Mouse (Mus musculus): ENCODE results near the gene Sox15. TPM values are rescaled to one million over a fixed set of nuclear protein-coding genes. Genes with fewer than 3 reads are reported as not detected.
A peak's percentile ranks its signal among the peaks of the same experiment; 100 is the strongest.
"Not testable (repeated sequence)": the region's sequence is repeated elsewhere in the genome, so short reads cannot be mapped to it uniquely, and the experiment has no call there.

The Sox15 gene
- polyA plus RNA-seq, 1 experiment from 2014 or later, result not detected

DNA sequence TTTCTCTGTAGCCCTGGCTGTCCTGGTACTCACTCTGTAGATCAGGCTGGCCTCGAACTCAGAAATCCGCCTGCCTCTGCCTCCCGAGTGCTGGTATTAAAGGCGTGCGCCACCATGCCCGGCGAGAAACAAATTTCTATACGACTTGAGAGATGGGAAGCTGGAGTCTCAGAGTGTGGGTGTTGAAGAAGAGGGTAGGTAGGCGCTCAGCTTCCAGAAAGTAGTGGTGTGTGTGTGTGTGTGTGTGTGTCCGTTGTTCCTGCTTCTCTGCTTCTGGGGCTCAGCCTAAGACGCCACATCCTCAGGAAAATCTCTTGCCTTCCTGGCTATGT, 40.9 kb upstream of the Sox15 start:
- peak overlapping the region; percentile 52 for H3K4me2 ChIP-seq (ENCODE audit: low read depth, low read length)
- not testable (repeated sequence) for H3K9ac ChIP-seq (ENCODE audit: low read length); H3K9me3 ChIP-seq (replicated peaks; ENCODE audit: control insufficient read depth, low read length); H3K4me3 ChIP-seq (ENCODE audit: low read length); H3K36me3 ChIP-seq (ENCODE audit: control insufficient read depth, insufficient read depth); H3K27ac ChIP-seq (ENCODE audit: low read length); H3K27me3 ChIP-seq (ENCODE audit: control insufficient read depth, insufficient read depth, low read length); ATAC-seq (replicated peaks; ENCODE audit: extremely low read depth, insufficient read depth, low FRiP score); H3K4me1 ChIP-seq (ENCODE audit: control insufficient read depth, insufficient read depth, low read length)
- WGBS, result 49% methylated on average over 11 of the region's 11 CpGs

DNA sequence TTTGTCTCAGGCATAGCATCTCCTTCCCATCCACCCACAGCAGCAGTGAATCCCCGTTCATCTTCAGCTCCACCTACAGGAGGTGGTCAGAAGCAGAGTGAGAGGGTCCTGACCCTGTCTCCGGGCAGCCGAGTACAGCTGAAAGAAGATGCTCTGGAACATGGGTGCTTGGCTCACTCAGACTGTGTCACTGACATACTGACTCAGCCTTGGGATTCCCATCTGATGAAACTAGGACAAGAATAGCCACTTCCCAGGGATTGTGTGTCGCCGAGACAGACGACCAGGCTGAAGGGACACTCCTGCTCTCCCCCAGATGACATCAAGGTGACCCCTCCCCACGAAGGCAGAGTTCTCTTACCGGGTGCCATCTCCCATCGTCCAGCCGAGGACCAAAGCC, 38.3 kb upstream of the Sox15 start:
- H3K9me3 ChIP-seq (replicated peaks; ENCODE audit: control insufficient read depth, low read length), result no peaks in the 10 kb centered on the region
- H3K27ac ChIP-seq (ENCODE audit: low read length), result no peak overlapping the region
- peaks cover 6% of the 10 kb centered on the region for H3K4me1 ChIP-seq (ENCODE audit: control insufficient read depth, insufficient read depth, low read length)
- no peak for ATAC-seq (replicated peaks; ENCODE audit: extremely low read depth, insufficient read depth, low FRiP score)
- H3K4me2 ChIP-seq (ENCODE audit: low read depth, low read length), result no peak overlapping the region
- H3K4me3 ChIP-seq (ENCODE audit: low read length), result no peak overlapping the region
- no peak overlapping the region for H3K9ac ChIP-seq (ENCODE audit: low read length)
- H3K36me3 ChIP-seq (ENCODE audit: control insufficient read depth, insufficient read depth), result no peaks in the 10 kb centered on the region
- 41% methylated on average over 10 of the region's 10 CpGs for WGBS
- peaks cover 3% of the 10 kb centered on the region; the same call in 1 of the 2 replicates for H3K27me3 ChIP-seq (ENCODE audit: control insufficient read depth, insufficient read depth, low read length)

DNA sequence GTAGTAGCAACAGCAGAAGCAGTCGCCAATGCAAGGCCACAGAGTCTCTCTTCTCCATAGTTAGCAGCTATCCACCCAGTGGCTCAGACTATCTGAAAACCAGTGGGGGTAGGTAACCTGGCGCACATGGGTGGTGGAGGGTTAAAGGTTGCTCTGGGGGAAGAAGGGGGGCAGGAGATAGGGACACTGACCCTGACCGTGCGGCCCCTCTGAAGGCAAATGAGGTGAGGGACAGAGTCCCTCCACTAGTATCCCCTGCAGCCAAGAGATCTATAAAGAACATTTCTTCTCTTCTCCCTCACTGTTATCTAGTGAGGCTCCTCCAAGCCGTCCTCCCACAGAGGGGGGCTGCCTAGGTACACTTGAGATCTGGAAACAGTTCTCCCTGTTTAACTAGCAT, 37.3 kb upstream of the Sox15 start, which contains the start of gene Shbg:
Gene Shbg (minus strand): TSS at position 101 of the 400 bp plus-strand sequence.
- Histone ChIP-seq H3K9ac (ENCODE audit: low read length) (0 out of 2 replicates have a peak within 1 kb of the TSS, but pooled peaks have one; percentile 1), H3K4me3 (ENCODE audit: low read length) (no peak within 1 kb of the TSS), H3K27me3 (ENCODE audit: control insufficient read depth, insufficient read depth, low read length) (peaks cover 3% of the 10 kb centered on the region; the same call in 1 of the 2 replicates), H3K36me3 (ENCODE audit: control insufficient read depth, insufficient read depth) (no peaks in the 10 kb centered on the region), H3K9me3 (replicated peaks; ENCODE audit: control insufficient read depth, low read length) (no peaks in the 10 kb centered on the region), H3K27ac (ENCODE audit: low read length) (no peak within 1 kb of the TSS), H3K4me2 (ENCODE audit: low read depth, low read length) (no peak within 1 kb of the TSS), H3K4me1 (ENCODE audit: control insufficient read depth, insufficient read depth, low read length) (peaks cover 12% of the 10 kb centered on the region)
- WGBS, result 47% methylated on average over 5 of the region's 5 CpGs
- no peak for ATAC-seq (replicated peaks; ENCODE audit: extremely low read depth, insufficient read depth, low FRiP score)

DNA sequence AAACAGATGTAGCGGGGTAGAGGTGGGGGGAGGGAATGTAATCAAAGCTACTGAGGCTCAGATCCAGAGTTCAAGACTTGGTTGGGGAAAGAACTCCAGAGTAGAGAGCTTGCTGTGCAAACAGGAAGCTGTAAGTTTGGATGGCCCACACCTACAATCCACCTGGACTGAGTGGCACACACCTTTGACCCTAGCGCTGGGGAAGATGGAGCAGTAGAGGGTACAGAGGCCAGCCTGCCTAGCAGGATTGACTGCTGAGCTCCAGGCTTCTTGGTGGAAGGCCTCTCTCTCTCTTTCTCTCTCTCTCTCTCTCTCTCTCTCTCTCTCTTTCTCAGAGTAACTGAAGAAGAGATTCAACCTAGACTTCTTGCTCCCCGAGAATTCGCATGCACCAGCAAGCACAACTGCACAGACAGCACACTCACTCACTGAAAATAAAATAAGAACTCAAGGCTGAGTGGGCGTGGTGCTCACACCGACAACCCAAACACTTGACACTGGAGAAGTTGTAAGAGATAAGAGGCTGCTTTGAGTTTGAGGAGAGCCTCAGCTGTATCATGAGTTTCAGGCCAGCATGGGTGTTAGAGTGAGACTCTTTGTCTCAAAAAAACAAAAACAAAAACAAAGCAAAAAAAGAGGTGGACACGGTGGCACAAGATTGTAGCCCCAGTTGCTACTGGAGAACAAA, 34.6 kb upstream of the Sox15 start:
- Histone ChIP-seq H3K9ac (ENCODE audit: low read length) (no peak overlapping the region), H3K9me3 (replicated peaks; ENCODE audit: control insufficient read depth, low read length) (no peaks in the 10 kb centered on the region), H3K4me3 (ENCODE audit: low read length) (no peak overlapping the region), H3K36me3 (ENCODE audit: control insufficient read depth, insufficient read depth) (no peaks in the 10 kb centered on the region), H3K4me2 (ENCODE audit: low read depth, low read length) (no peak overlapping the region), H3K4me1 (ENCODE audit: control insufficient read depth, insufficient read depth, low read length) (peaks cover 9% of the 10 kb centered on the region), H3K27ac (ENCODE audit: low read length) (no peak overlapping the region), H3K27me3 (ENCODE audit: control insufficient read depth, insufficient read depth, low read length) (peaks cover 1% of the 10 kb centered on the region; the same call in 1 of the 2 replicates)
- no peak for ATAC-seq (replicated peaks; ENCODE audit: extremely low read depth, insufficient read depth, low FRiP score)
- 65% methylated on average over 7 of the region's 7 CpGs for WGBS

DNA sequence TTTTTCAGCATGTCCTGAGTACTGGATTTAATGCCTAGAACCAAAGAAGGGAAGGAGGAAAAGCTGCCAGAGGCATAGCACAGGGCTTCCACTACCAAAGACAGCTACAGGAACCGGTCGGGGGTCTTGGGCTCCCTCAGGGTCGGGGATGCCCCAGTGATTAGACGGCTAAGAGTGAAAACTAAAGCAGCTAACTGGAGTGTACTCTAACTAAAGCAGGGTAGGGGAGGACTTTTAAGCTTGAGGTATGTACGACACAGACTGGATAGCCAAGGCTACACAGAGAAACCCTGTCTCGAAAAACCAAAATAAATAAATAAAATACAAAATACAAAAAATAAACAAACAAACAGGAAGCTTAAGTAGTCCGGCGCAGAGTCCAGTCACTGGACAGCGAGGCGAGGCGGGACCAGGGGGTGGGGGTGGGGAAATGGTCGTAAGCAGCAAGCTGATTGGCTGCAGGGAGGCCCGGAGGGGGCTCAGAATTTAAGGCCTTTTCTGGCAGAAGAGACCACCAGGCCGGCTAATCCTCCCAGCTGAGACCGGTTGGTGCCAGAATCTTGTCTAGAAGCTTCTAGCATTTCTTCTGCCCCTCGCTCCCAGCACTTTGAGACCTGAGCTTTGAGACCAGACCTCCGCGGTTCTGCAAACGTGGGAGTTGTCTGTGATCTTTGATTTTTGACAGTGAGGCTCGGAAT, 33.4 kb upstream of the Sox15 start, which contains the start of gene Sat2:
Gene Sat2 (plus strand): TSS at position 454 of the 698 bp plus-strand sequence.
- H3K4me2 ChIP-seq (ENCODE audit: low read depth, low read length), result peak within 1 kb of the TSS; percentile 85
- no peaks in the 10 kb centered on the region for H3K27me3 ChIP-seq (ENCODE audit: control insufficient read depth, insufficient read depth, low read length)
- H3K4me1 ChIP-seq (ENCODE audit: control insufficient read depth, insufficient read depth, low read length), result peaks cover 9% of the 10 kb centered on the region
- peak; percentile 86 for ATAC-seq (replicated peaks; ENCODE audit: extremely low read depth, insufficient read depth, low FRiP score)
- H3K9me3 ChIP-seq (replicated peaks; ENCODE audit: control insufficient read depth, low read length), result no peaks in the 10 kb centered on the region
- H3K9ac ChIP-seq (ENCODE audit: low read length), result peak within 1 kb of the TSS; percentile 91
- H3K36me3 ChIP-seq (ENCODE audit: control insufficient read depth, insufficient read depth), result no peaks in the 10 kb centered on the region
- peak within 1 kb of the TSS; percentile 63 for H3K27ac ChIP-seq (ENCODE audit: low read length)
- peak within 1 kb of the TSS; percentile 83 for H3K4me3 ChIP-seq (ENCODE audit: low read length)
- WGBS, result 2% methylated on average over 20 of the region's 20 CpGs

DNA sequence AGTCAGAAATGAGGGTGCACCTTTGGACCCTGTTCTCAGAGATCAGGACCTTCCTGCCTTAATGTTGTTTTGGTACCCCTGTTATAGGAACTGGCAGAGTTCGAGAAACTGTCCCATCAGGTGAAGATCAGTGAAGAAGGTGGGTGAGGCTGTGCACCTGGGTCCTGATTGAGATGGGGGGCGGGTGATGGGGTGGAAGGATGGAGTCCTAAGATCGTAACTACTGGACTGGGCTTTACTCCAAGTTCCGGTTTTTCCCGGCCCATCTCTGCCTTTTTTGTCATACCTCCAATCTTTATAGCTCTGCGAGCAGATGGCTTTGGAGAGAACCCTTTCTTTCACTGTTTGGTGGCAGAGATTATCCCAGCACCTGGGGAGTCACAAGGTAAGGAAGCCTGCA, 32.7 kb upstream of the Sox15 start:
- H3K27ac ChIP-seq (ENCODE audit: low read length), result no peak overlapping the region
- peak; percentile 23; the same call in 1 of the 2 replicates for ATAC-seq (replicated peaks; ENCODE audit: extremely low read depth, insufficient read depth, low FRiP score)

DNA sequence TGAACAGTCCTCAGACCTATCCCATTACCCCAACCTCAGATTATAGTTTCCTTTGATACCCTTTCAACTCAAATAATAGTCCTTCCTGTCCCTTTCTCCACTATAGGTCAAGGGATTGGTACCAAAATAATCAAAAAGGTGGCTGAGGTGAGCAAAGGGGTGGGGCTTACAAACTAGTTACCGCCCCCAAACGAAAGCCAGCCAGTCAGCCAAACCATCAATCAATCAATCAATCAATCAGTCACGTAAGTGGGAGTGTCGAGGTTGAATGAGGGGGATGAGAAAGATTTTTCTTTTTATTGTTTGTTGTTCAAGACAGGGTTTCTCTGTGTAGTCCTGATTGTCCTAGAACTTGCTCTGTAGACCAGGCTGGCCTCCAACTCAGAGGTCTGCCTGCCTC, 32.1 kb upstream of the Sox15 start:
- H3K27me3 ChIP-seq (ENCODE audit: control insufficient read depth, insufficient read depth, low read length), result no peaks in the 10 kb centered on the region
- no peak overlapping the region for H3K27ac ChIP-seq (ENCODE audit: low read length)
- no peak overlapping the region; the same call in 1 of the 2 replicates for H3K4me2 ChIP-seq (ENCODE audit: low read depth, low read length)
- no peak overlapping the region for H3K4me3 ChIP-seq (ENCODE audit: low read length)
- 79% methylated on average over 4 of the region's 4 CpGs for WGBS
- no peaks in the 10 kb centered on the region for H3K36me3 ChIP-seq (ENCODE audit: control insufficient read depth, insufficient read depth)
- H3K4me1 ChIP-seq (ENCODE audit: control insufficient read depth, insufficient read depth, low read length), result peaks cover 9% of the 10 kb centered on the region
- no peak for ATAC-seq (replicated peaks; ENCODE audit: extremely low read depth, insufficient read depth, low FRiP score)
- H3K9ac ChIP-seq (ENCODE audit: low read length), result no peak overlapping the region
- no peaks in the 10 kb centered on the region for H3K9me3 ChIP-seq (replicated peaks; ENCODE audit: control insufficient read depth, low read length)

More for the DNA sequence above, 32.7 kb upstream of the Sox15 start:
- Histone ChIP-seq H3K4me1 (ENCODE audit: control insufficient read depth, insufficient read depth, low read length) (peaks cover 9% of the 10 kb centered on the region), H3K4me2 (ENCODE audit: low read depth, low read length) (peak overlapping the region; percentile 85), H3K27me3 (ENCODE audit: control insufficient read depth, insufficient read depth, low read length) (no peaks in the 10 kb centered on the region), H3K9ac (ENCODE audit: low read length) (peak overlapping the region; percentile 91), H3K4me3 (ENCODE audit: low read length) (peak overlapping the region; percentile 83), H3K36me3 (ENCODE audit: control insufficient read depth, insufficient read depth) (no peaks in the 10 kb centered on the region), H3K9me3 (replicated peaks; ENCODE audit: control insufficient read depth, low read length) (no peaks in the 10 kb centered on the region)
- WGBS, result 34% methylated on average over 6 of the region's 6 CpGs

DNA sequence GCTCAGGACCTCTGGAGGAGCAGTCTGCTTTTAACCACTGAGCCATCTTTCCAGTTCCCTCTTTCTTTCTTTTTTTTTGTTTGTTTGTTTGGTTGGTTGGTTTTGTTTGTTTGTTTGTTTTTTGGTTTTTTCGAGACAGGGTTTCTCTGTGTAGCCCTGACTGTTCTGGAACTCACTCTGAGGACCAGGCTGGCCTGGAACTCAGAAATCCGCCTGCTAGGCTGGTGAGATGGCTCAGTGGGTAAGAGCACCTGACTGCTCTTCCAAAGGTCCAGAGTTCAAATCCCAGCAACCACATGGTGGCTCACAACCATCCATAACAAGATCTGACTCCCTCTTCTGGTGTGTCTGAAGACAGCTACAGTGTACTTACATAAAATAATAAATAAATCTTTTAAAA, 30.8 kb upstream of the Sox15 start:
- not testable (repeated sequence) for H3K4me1 ChIP-seq (ENCODE audit: control insufficient read depth, insufficient read depth, low read length); H3K27me3 ChIP-seq (ENCODE audit: control insufficient read depth, insufficient read depth, low read length); H3K4me2 ChIP-seq (ENCODE audit: low read depth, low read length); H3K36me3 ChIP-seq (ENCODE audit: control insufficient read depth, insufficient read depth); H3K27ac ChIP-seq (ENCODE audit: low read length); ATAC-seq (replicated peaks; ENCODE audit: extremely low read depth, insufficient read depth, low FRiP score); H3K9ac ChIP-seq (ENCODE audit: low read length); H3K4me3 ChIP-seq (ENCODE audit: low read length); H3K9me3 ChIP-seq (replicated peaks; ENCODE audit: control insufficient read depth, low read length)
- WGBS, result 84% methylated on average over 2 of the region's 2 CpGs

DNA sequence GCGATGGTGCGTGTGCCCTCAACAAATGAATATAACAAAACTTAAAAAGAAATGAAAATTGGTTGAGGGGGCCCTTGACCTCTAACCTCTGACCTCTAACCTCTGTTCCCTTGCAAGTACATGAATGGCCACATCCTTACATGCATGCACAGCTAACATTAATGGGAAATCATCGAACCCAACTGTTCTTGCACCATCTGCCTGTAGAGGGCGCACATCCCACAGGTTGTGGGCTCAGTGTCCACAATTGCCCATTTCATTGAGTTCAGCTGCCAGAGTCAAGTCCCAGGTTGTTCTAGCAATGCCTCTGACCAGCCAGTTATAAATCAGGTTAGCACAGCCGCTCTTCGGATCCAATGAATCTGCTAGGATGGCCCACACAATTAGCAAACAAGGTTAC, 26.8 kb upstream of the Sox15 start:
- H3K27me3 ChIP-seq (ENCODE audit: control insufficient read depth, insufficient read depth, low read length), result no peaks in the 10 kb centered on the region
- no peak overlapping the region for H3K4me3 ChIP-seq (ENCODE audit: low read length)
- H3K9me3 ChIP-seq (replicated peaks; ENCODE audit: control insufficient read depth, low read length), result no peaks in the 10 kb centered on the region
- H3K27ac ChIP-seq (ENCODE audit: low read length), result no peak overlapping the region
- WGBS, result 36% methylated on average over 6 of the region's 6 CpGs
- H3K4me1 ChIP-seq (ENCODE audit: control insufficient read depth, insufficient read depth, low read length), result peaks cover 3% of the 10 kb centered on the region; the same call in 1 of the 2 replicates
- H3K4me2 ChIP-seq (ENCODE audit: low read depth, low read length), result no peak overlapping the region
- no peak overlapping the region for H3K9ac ChIP-seq (ENCODE audit: low read length)
- ATAC-seq (replicated peaks; ENCODE audit: extremely low read depth, insufficient read depth, low FRiP score), result no peak
- H3K36me3 ChIP-seq (ENCODE audit: control insufficient read depth, insufficient read depth), result no peaks in the 10 kb centered on the region
